Mouse (Mus musculus) lung, embryonic 15.5 days (tissue): Measurements from ENCODE around the gene Gm3696. TPM values are rescaled to one million over a fixed set of nuclear protein-coding genes. Genes with fewer than 3 reads are reported as not detected.
"Not testable (repeated sequence)": the region's sequence is repeated elsewhere in the genome, so short reads cannot be mapped to it uniquely, and the experiment has no call there.

Source experiments
- ATAC-seq: fragments of 200-750 bp; cut with Nextera tagmentation; 2 replicates; pipeline ENCODE4 v1.8.0; 2017; ENCODE audit warnings: moderate number of reproducible peaks, borderline replicate concordance; ENCODE audit not compliant: low FRiP score, low TSS enrichment; ENCODE audit errors: extremely low read depth
- H3K27ac ChIP-seq: fragments of 300-500 bp; sonication (generic); 2 replicates; pipeline ENCODE4 v1.5.1; 2015; ENCODE audit warnings: moderate library complexity, mild to moderate bottlenecking, inconsistent platforms
- H3K27me3 ChIP-seq: fragments of 300-500 bp; sonication (generic); 2 replicates; pipeline ENCODE4 v1.6.1; 2015; ENCODE audit warnings: inconsistent platforms
- H3K36me3 ChIP-seq: fragments of 300-500 bp; sonication (generic); 2 replicates; pipeline ENCODE4 v1.6.1; 2015; ENCODE audit warnings: inconsistent platforms
- H3K4me1 ChIP-seq: fragments of 300-500 bp; sonication (generic); 2 replicates; pipeline ENCODE4 v1.6.1; 2015; ENCODE audit warnings: inconsistent platforms
- H3K4me2 ChIP-seq: fragments of 300-500 bp; sonication (generic); 2 replicates; pipeline ENCODE4 v1.6.1; 2015; ENCODE audit warnings: inconsistent platforms, mild to moderate bottlenecking, moderate library complexity
- H3K4me3 ChIP-seq: fragments of 300-500 bp; sonication (generic); 2 replicates; pipeline ENCODE4 v1.5.1; 2015; ENCODE audit warnings: mild to moderate bottlenecking, inconsistent platforms
- H3K9ac ChIP-seq: fragments of 300-500 bp; sonication (generic); 2 replicates; pipeline ENCODE4 v1.6.1; 2015; ENCODE audit warnings: inconsistent platforms
- H3K9me3 ChIP-seq: fragments of 300-500 bp; sonication (generic); 2 replicates; pipeline ENCODE4 v1.6.1; 2016; ENCODE audit warnings: inconsistent platforms
- WGBS: fragments of 180-500 bp; shearing (Covaris S2); methylation state at CpG from one replicate; pipeline ENCODE4 v1.1.7; 2015; 5-methylcytosine and 5-hydroxymethylcytosine counted together
- polyA plus RNA-seq: library from polyadenylated mRNA; unstranded; fragments of >200 nt; fragmentation: Nextera tagmentation; extraction: Ambion mirVana; gene quantifications from 2 replicates; pipeline ENCODE4 v1.2.1, GENCODE M21; 2015

Gm3696 gene
- 0.94 and 1.00 TPM in 2 replicates for polyA plus RNA-seq

DNA sequence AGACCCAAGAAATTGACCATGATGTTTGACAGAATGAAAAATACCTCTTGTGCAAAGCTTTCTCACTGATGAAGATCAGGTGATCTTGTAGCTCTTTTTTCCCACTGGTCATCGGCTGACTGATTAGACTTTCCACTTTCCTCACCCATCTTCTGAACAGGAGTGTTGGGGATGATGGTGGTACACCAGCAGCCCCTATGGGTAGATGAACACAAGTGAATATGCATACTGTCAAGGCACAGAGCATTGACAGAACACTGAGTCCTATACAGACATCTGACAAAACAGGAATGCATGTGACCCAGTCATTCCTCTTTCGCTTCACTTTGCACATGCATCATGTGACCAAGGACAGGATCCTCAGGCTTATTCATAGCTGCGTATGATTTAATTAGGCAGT, at the start of gene Gm3696:
Gene Gm3696, minus strand, starts transcription at position 101 of the 400 bp plus-strand sequence.
- not testable (repeated sequence) for H3K27me3 ChIP-seq, ATAC-seq, H3K4me1 ChIP-seq, H3K27ac ChIP-seq, H3K9ac ChIP-seq, H3K36me3 ChIP-seq, H3K4me3 ChIP-seq, H3K4me2 ChIP-seq, H3K9me3 ChIP-seq
- WGBS: 60% methylated on average over 1 of the region's 3 CpGs

DNA sequence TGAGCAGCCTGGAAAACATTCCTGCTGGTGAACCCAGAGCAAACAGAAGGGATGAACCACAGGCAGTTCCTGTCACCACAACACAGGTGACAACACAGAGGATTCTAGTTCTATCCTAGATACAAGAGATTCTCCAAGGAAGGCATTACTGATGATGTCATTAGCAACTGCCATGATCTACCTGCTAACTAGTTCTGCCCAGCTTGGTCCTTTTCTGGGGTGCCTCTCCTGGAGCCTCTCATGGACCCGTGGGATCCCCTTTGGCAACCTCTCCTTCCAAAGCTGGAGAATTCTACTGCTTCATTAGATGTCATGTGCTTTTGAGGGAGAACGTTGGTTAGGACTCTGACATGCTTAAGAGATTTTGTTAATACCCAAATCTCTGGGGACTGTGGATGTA, 24.9 kb upstream of the Gm3696 start, which contains the start of gene Gm6676:
Gene Gm6676, minus strand, starts transcription at position 101 of the 400 bp plus-strand sequence.
- not testable (repeated sequence) for H3K36me3 ChIP-seq, H3K27me3 ChIP-seq, H3K4me3 ChIP-seq, ATAC-seq, H3K4me2 ChIP-seq, H3K9ac ChIP-seq, H3K4me1 ChIP-seq, H3K9me3 ChIP-seq, H3K27ac ChIP-seq
- no CpG with 5 or more reads among the region's 2 CpGs for WGBS

DNA sequence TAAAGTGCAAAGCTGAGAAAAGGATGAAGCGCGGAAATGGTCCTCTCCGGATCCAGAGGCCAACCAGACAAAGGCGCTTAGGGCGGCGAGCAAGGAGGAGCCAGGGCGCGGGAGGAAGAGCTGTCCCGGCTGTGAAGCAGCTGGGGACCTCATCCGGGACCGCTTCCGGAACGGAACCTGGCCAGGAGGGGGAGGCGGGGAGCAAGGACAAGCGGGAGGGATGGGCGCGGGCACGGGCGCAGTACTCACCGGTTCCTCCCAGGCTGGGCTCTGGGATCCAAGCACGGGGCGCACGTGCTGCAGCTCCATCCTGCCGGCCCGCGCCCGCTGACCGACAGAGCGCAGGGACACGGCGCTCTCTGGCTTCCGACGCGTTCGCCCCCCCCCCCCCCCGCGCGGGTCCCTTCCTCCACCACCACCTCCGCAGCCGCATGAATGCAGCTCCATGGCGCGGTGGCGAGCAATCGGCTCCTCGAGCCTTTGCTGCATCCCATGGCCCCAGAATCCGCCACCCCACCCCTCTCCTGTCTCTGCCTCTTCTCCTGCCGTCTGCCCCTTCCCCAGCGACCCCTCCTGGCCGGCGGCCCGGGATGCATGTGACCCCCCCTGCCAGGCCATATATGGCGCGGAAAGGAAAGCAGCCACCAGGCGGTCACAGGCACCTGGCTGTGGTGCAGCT, 4.8 kb upstream of the Gm3696 start:
- Histone ChIP-seq H3K4me2 (peak overlapping the region; percentile 68), H3K4me3 (peak overlapping the region; percentile 46), H3K9ac (peak overlapping the region; percentile 31; the same call in 1 of the 2 replicates), H3K27ac (peak overlapping the region; percentile 76)
- WGBS: 0% methylated on average over 10 of the region's 54 CpGs
- not testable (repeated sequence) for H3K27me3 ChIP-seq, ATAC-seq, H3K36me3 ChIP-seq, H3K9me3 ChIP-seq, H3K4me1 ChIP-seq

DNA sequence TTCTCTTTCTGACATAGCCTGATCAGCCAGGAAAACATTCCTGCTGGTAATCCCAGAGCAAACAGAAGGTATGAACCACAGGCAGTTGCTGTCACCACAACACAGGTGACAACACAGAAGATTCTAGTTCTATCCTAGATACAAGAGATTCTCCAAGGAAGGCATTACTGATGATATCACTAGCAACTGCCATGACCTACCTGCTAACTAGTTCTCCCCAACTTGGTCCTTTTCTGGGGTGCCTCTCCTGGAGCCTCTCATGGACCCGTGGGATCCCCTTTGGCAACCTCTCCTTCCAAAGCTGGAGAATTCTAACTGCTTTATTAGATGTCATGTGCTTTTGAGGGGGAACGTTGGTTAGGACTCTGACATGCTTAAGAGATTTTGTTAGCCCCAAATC, 55.6 kb downstream of the Gm3696 start, which contains the start of gene Gm3685:
Gene Gm3685, minus strand, starts transcription at position 101 of the 400 bp plus-strand sequence.
- WGBS: no CpG with 5 or more reads among the region's 2 CpGs
- H3K4me3 ChIP-seq, H3K36me3 ChIP-seq, H3K4me1 ChIP-seq, H3K27ac ChIP-seq, H3K4me2 ChIP-seq, ATAC-seq, H3K9ac ChIP-seq, H3K27me3 ChIP-seq, H3K9me3 ChIP-seq: not testable (repeated sequence)

Other genes starting within 250 kb of the Gm3696 start
- 0.75 and 0.84 TPM in 2 replicates for gene Gm3667, start 210.7 kb downstream of the Gm3696 start, polyA plus RNA-seq
- gene Gm6356, start 126.8 kb downstream of the Gm3696 start, polyA plus RNA-seq: not detected in 2 replicates
- 0.39 and 0.50 TPM in 2 replicates for gene Gm10406, start 73.2 kb downstream of the Gm3696 start, polyA plus RNA-seq
- gene Gm3685, start 55.7 kb downstream of the Gm3696 start, polyA plus RNA-seq: not detected in 2 replicates
- gene Gm6676, start 24.8 kb upstream of the Gm3696 start, polyA plus RNA-seq: not detected in 2 replicates
- 3.1 and 4.2 TPM in 2 replicates for gene Gm3512, start 73.9 kb upstream of the Gm3696 start, polyA plus RNA-seq
- gene Gm16434, start 93.9 kb upstream of the Gm3696 start, polyA plus RNA-seq: not detected in 2 replicates
- gene Gm3727, start 164.1 kb upstream of the Gm3696 start, polyA plus RNA-seq: not detected in 2 replicates
- 0.52 and 0.54 TPM in 2 replicates for gene Gm3739, start 214.4 kb upstream of the Gm3696 start, polyA plus RNA-seq
- not detected in 2 replicates for gene Gm5797, start 231.8 kb upstream of the Gm3696 start, polyA plus RNA-seq